Mouse (Mus musculus): Measurements from ENCODE around the gene Cadm1. TPM values are rescaled to one million over a fixed set of nuclear protein-coding genes. Genes with fewer than 3 reads are reported as not detected.

Cadm1 gene
- polyA plus RNA-seq, 1 experiment from 2014 or later = 82.9 TPM

DNA sequence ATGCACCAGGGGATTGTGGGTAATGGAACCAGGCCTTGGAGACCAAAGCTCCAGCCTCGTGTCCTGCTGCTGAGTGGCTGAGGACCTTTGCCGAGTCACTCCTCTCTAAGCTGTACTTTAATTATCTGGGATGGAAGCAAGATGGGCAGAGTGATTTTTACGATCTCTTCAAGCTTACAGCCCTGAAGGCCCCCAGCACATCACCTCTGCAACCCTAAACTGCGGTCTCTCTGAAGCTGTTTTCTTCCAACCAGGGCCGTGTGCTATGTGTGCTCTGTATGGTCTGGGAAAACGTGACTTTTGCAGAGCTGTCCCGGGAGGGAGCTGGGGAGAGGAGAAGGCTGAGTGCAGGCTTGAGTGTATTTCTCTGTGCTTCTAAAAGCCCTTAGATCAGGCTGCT, 364.7 kb downstream of the Cadm1 start:
- ATAC-seq (ENCODE audit: borderline replicate concordance, extremely low read depth, low FRiP score, low TSS enrichment) = no peak; the same call in 1 of the 2 replicates
- Histone ChIP-seq H3K4me3 (no peak overlapping the region), H3K9me3 (no peaks in the 10 kb centered on the region), H3K9ac (no peak overlapping the region), H3K4me1 (peaks cover 11% of the 10 kb centered on the region), H3K27me3 (no peaks in the 10 kb centered on the region), H3K27ac (no peak overlapping the region), H3K36me3 (no peaks in the 10 kb centered on the region), H3K4me2 (no peak overlapping the region)
- WGBS = 13% methylated on average over 7 of the region's 7 CpGs

- Histone ChIP-seq H3K4me3 (no peak overlapping the region), H3K27ac (no peak overlapping the region), H3K36me3 (no peaks in the 10 kb centered on the region), H3K9me3 (no peaks in the 10 kb centered on the region), H3K27me3 (no peaks in the 10 kb centered on the region), H3K4me1 (peaks cover 11% of the 10 kb centered on the region), H3K4me2 (no peak overlapping the region), H3K9ac (no peak overlapping the region)
- no peak for ATAC-seq (ENCODE audit: borderline replicate concordance, extremely low read depth, low FRiP score, low TSS enrichment)
- 13% methylated on average over 9 of the region's 9 CpGs for whole genome bisulfite sequencing
Observed at GRCm38 (mm10) chr9:47895121-47895520, 365.1 kb downstream of the Cadm1 start.

DNA sequence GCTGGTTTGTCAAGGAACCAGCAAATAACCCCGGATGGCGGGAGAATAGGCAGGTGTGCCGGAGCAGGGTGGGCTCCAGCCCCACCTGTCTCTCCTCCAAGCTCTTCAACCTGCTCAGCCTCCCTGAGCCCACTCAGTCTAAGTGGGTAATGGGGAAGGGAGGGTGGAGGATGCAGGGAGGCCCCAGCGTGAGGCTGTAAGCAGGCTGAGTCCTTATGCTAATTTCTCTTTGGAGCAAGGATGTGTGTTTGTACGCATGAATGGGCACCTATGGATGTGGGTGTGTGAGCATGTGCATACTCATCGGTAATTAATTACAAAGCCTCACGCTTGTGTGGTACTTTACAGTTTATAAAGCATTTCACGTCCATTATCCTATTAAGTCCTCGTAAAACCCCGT, 370.8 kb downstream of the Cadm1 start:
- 74% methylated on average over 10 of the region's 10 CpGs for WGBS

GRCm38 (mm10) chr9:47903661-47904060, 373.7 kb downstream of the Cadm1 start:
- WGBS = 46% methylated on average over 7 of the region's 7 CpGs
- Histone ChIP-seq H3K4me2 (no peak overlapping the region), H3K9me3 (no peaks in the 10 kb centered on the region), H3K27ac (no peak overlapping the region), H3K4me1 (no peaks in the 10 kb centered on the region), H3K36me3 (no peaks in the 10 kb centered on the region), H3K4me3 (no peak overlapping the region), H3K27me3 (no peaks in the 10 kb centered on the region), H3K9ac (no peak overlapping the region)
- ATAC-seq (ENCODE audit: borderline replicate concordance, extremely low read depth, low FRiP score, low TSS enrichment) = no peak

More for the DNA sequence above, 370.8 kb downstream of the Cadm1 start:
- H3K9me3 ChIP-seq = no peaks in the 10 kb centered on the region
- no peaks in the 10 kb centered on the region for H3K27me3 ChIP-seq
- 0 out of 2 replicates have a peak, but pooled peaks cover under 1% of the 10 kb centered on the region for H3K4me1 ChIP-seq
- H3K4me2 ChIP-seq = no peak overlapping the region
- no peak overlapping the region for H3K4me3 ChIP-seq
- no peaks in the 10 kb centered on the region for H3K36me3 ChIP-seq
- ATAC-seq (ENCODE audit: borderline replicate concordance, extremely low read depth, low FRiP score, low TSS enrichment) = no peak
- H3K9ac ChIP-seq = no peak overlapping the region
- H3K27ac ChIP-seq = no peak overlapping the region

GRCm38 (mm10) chr9:47904339-47904922, 374.5 kb downstream of the Cadm1 start:
- Histone ChIP-seq H3K4me3 (no peak overlapping the region), H3K27ac (no peak overlapping the region), H3K27me3 (no peaks in the 10 kb centered on the region), H3K4me2 (no peak overlapping the region), H3K36me3 (no peaks in the 10 kb centered on the region), H3K4me1 (no peaks in the 10 kb centered on the region), H3K9me3 (no peaks in the 10 kb centered on the region), H3K9ac (no peak overlapping the region)
- 79% methylated on average over 2 of the region's 2 CpGs for WGBS
- no peak for ATAC-seq (ENCODE audit: borderline replicate concordance, extremely low read depth, low FRiP score, low TSS enrichment)

GRCm38 (mm10) chr9:47906521-47906920, 376.5 kb downstream of the Cadm1 start:
- Histone ChIP-seq H3K9me3 (no peaks in the 10 kb centered on the region), H3K27ac (no peak overlapping the region), H3K27me3 (no peaks in the 10 kb centered on the region), H3K4me2 (no peak overlapping the region), H3K36me3 (no peaks in the 10 kb centered on the region), H3K9ac (no peak overlapping the region), H3K4me3 (no peak overlapping the region), H3K4me1 (no peaks in the 10 kb centered on the region)
- ATAC-seq (ENCODE audit: borderline replicate concordance, extremely low read depth, low FRiP score, low TSS enrichment) = no peak
- 32% methylated on average over 6 of the region's 6 CpGs for WGBS
